Mouse (Mus musculus): Measurements from ENCODE around the gene Gm12248.

Gm12248 gene

GRCm38 (mm10) chr11:58093021-58093528 is at the start of gene Gm12248:
Gm12248 (minus strand) TSS chr11:58093134.
- DNase-seq (ENCODE audit: low read depth in 1 of 2, low spot score in 2 of 2), result no peak

GRCm38 (mm10) chr11:58139466-58139865 is 46.5 kb upstream of the Gm12248 start:
- no peak for DNase-seq (ENCODE audit: low read depth in 1 of 2, low spot score in 2 of 2)

- no peak for DNase-seq (ENCODE audit: low read depth in 1 of 2, low spot score in 2 of 2)
Observed at GRCm38 (mm10) chr11:58138821-58139220, 45.9 kb upstream of the Gm12248 start.

GRCm38 (mm10) chr11:58136677-58137076 is 43.7 kb upstream of the Gm12248 start:
- DNase-seq (ENCODE audit: low read depth in 1 of 2, low spot score in 2 of 2), result no peak

GRCm38 (mm10) chr11:58135296-58135695 is 42.4 kb upstream of the Gm12248 start:
- DNase-seq (ENCODE audit: low read depth in 1 of 2, low spot score in 2 of 2), result no peak

- no peak for DNase-seq (ENCODE audit: low read depth in 1 of 2, low spot score in 2 of 2)
Observed at GRCm38 (mm10) chr11:58134869-58135268, 41.9 kb upstream of the Gm12248 start.

- DNase-seq (ENCODE audit: low read depth in 1 of 2, low spot score in 2 of 2), result no peak
Observed at GRCm38 (mm10) chr11:58132026-58132425, 39.1 kb upstream of the Gm12248 start.

- no peak for DNase-seq (ENCODE audit: low read depth in 1 of 2, low spot score in 2 of 2)
Observed at GRCm38 (mm10) chr11:58129302-58129843, 36.4 kb upstream of the Gm12248 start.

GRCm38 (mm10) chr11:58127544-58127943 is 34.6 kb upstream of the Gm12248 start:
- DNase-seq (ENCODE audit: low read depth in 1 of 2, low spot score in 2 of 2), result no peak

GRCm38 (mm10) chr11:58126397-58127160 is 33.6 kb upstream of the Gm12248 start:
- no peak for DNase-seq (ENCODE audit: low read depth in 1 of 2, low spot score in 2 of 2)

GRCm38 (mm10) chr11:58125021-58125420 is 32.1 kb upstream of the Gm12248 start:
- DNase-seq (ENCODE audit: low read depth in 1 of 2, low spot score in 2 of 2), result no peak

GRCm38 (mm10) chr11:58123711-58124110 is 30.8 kb upstream of the Gm12248 start:
- DNase-seq (ENCODE audit: low read depth in 1 of 2, low spot score in 2 of 2), result no peak

GRCm38 (mm10) chr11:58121351-58121750 is 28.4 kb upstream of the Gm12248 start:
- DNase-seq (ENCODE audit: low read depth in 1 of 2, low spot score in 2 of 2), result no peak

- no peak for DNase-seq (ENCODE audit: low read depth in 1 of 2, low spot score in 2 of 2)
Observed at GRCm38 (mm10) chr11:58120655-58121054, 27.7 kb upstream of the Gm12248 start.

GRCm38 (mm10) chr11:58117044-58117652 is 24.2 kb upstream of the Gm12248 start:
- DNase-seq (ENCODE audit: low read depth in 1 of 2, low spot score in 2 of 2), result no peak

- no peak for DNase-seq (ENCODE audit: low read depth in 1 of 2, low spot score in 2 of 2)
Observed at GRCm38 (mm10) chr11:58116560-58116959, 23.6 kb upstream of the Gm12248 start.

GRCm38 (mm10) chr11:58107664-58108337 is 14.9 kb upstream of the Gm12248 start:
- no peak for DNase-seq (ENCODE audit: low read depth in 1 of 2, low spot score in 2 of 2)

GRCm38 (mm10) chr11:58107009-58107408 is 14.1 kb upstream of the Gm12248 start:
- DNase-seq (ENCODE audit: low read depth in 1 of 2, low spot score in 2 of 2), result no peak

- DNase-seq (ENCODE audit: low read depth in 1 of 2, low spot score in 2 of 2), result peak; percentile 68 to 71
Observed at GRCm38 (mm10) chr11:58104351-58104791, 11.4 kb upstream of the Gm12248 start.

- DNase-seq (ENCODE audit: low read depth in 1 of 2, low spot score in 2 of 2), result peak; percentile 98 to 99
Observed at GRCm38 (mm10) chr11:58103697-58104306, 10.9 kb upstream of the Gm12248 start, which contains the start of gene Cnot8. Cnot8 (plus strand) TSS chr11:58104153.

- DNase-seq (ENCODE audit: low read depth in 1 of 2, low spot score in 2 of 2), result no peak
Observed at GRCm38 (mm10) chr11:58103344-58103653, 10.4 kb upstream of the Gm12248 start.
